Mouse (Mus musculus) left cerebral cortex, postnatal 36 days (tissue): ENCODE data around the gene Rabgef1. TPM values are rescaled to one million over a fixed set of nuclear protein-coding genes. Genes with fewer than 3 reads are reported as not detected.
A peak's percentile ranks its signal among the peaks of the same experiment; 100 is the strongest.

Source experiments
- DNase-seq, 2 experiments: peaks; one replicate each; pipeline ENCODE4 v3.0.0; 2021 to 2022; ENCODE audit warnings: low spot score in 2 of 2, mixed read lengths in 1 of 2
- intact Hi-C: fragments of 180-260 bp; cut with DNase I; formaldehyde crosslinking; loops from one replicate; pipeline ENCODE4 v1.15.1; 2025
- total RNA-seq, 2 experiments: library from RNA; stranded (reverse); gene quantifications; 2 replicates each; pipeline ENCODE4 v1.2.3; 2021

Gene Rabgef1
- total RNA-seq, 2 experiments from 2014 or later = 58.6 to 59.7 TPM

- intact Hi-C loops = no loop called here
Observed at GRCm38 (mm10) chr5:130204560-130204959, 33.0 kb downstream of the Rabgef1 start.

GRCm38 (mm10) chr5:130205441-130206023 lies 33.9 kb downstream of the Rabgef1 start:
- intact Hi-C loops = no loop called here
- no peak for DNase-seq

More at GRCm38 (mm10) chr5:130204560-130204959, 33.0 kb downstream of the Rabgef1 start:
- no peak for DNase-seq

- intact Hi-C loops = no loop called here
- DNase-seq = no peak
Observed at GRCm38 (mm10) chr5:130207299-130207698, 35.7 kb downstream of the Rabgef1 start.

- intact Hi-C loops = no loop called here
- DNase-seq = no peak
Observed at GRCm38 (mm10) chr5:130212956-130213355, 41.4 kb downstream of the Rabgef1 start.

- no peak for DNase-seq
- intact Hi-C loops = no loop called here
Observed at GRCm38 (mm10) chr5:130216781-130217180, 45.2 kb downstream of the Rabgef1 start, which contains the start of gene Tmem248. Tmem248 (plus strand) TSS chr5:130217081.

- intact Hi-C loops = no loop called here
- DNase-seq = no peak
Observed at GRCm38 (mm10) chr5:130217406-130217805, 45.8 kb downstream of the Rabgef1 start.

GRCm38 (mm10) chr5:130218336-130218735 lies 46.7 kb downstream of the Rabgef1 start:
- intact Hi-C loops = no loop called here

GRCm38 (mm10) chr5:130221316-130221715 lies 49.7 kb downstream of the Rabgef1 start:
- intact Hi-C loops = no loop called here
- no peak for DNase-seq

More at GRCm38 (mm10) chr5:130218336-130218735, 46.7 kb downstream of the Rabgef1 start:
- no peak for DNase-seq

- intact Hi-C loops = loop anchor here (1.0 kb wide), 1 partner anchor 50 kb away; the partner anchor contains the start of gene Rabgef1
- no peak for DNase-seq
Observed at GRCm38 (mm10) chr5:130221760-130222145, 50.2 kb downstream of the Rabgef1 start.

GRCm38 (mm10) chr5:130222146-130223004 lies 50.8 kb downstream of the Rabgef1 start:
- intact Hi-C loops = loop anchor here (1.0 kb wide), 1 partner anchor 51 kb away; the partner anchor contains the start of gene Rabgef1
- peak; percentile 96 to 98 for DNase-seq

- intact Hi-C loops = no loop called here
- no peak for DNase-seq
Observed at GRCm38 (mm10) chr5:130226790-130227189, 55.2 kb downstream of the Rabgef1 start.

- no peak for DNase-seq
- intact Hi-C loops = no loop called here
Observed at GRCm38 (mm10) chr5:130228120-130228519, 56.5 kb downstream of the Rabgef1 start.

GRCm38 (mm10) chr5:130236302-130236701 lies 64.7 kb downstream of the Rabgef1 start:
- intact Hi-C loops = no loop called here
- no peak for DNase-seq

- intact Hi-C loops = no loop called here
- no peak for DNase-seq
Observed at GRCm38 (mm10) chr5:130239236-130239635, 67.6 kb downstream of the Rabgef1 start.

GRCm38 (mm10) chr5:130239856-130240255 lies 68.3 kb downstream of the Rabgef1 start:
- intact Hi-C loops = no loop called here
- no peak for DNase-seq

- intact Hi-C loops = no loop called here
- no peak for DNase-seq
Observed at GRCm38 (mm10) chr5:130241426-130241825, 69.8 kb downstream of the Rabgef1 start.

GRCm38 (mm10) chr5:130247823-130248222 lies 76.2 kb downstream of the Rabgef1 start:
- DNase-seq = no peak
- intact Hi-C loops = no loop called here

GRCm38 (mm10) chr5:130254164-130255016 lies 82.8 kb downstream of the Rabgef1 start:
- intact Hi-C loops = no loop called here
- DNase-seq = peak in 1 of 2 experiments; percentile 30

- intact Hi-C loops = no loop called here
- DNase-seq = peak; percentile 97
Observed at GRCm38 (mm10) chr5:130255017-130255720, 83.6 kb downstream of the Rabgef1 start, which contains the start of the genes Sbds and Tyw1. Sbds (minus strand) TSS chr5:130255530. Tyw1 (plus strand) TSS chr5:130255619.
